Mouse (Mus musculus) hindbrain, embryonic 10.5 days (tissue): ENCODE results near the gene Nhlrc2. TPM values are rescaled to one million over a fixed set of nuclear protein-coding genes. Genes with fewer than 3 reads are reported as not detected.
"Not testable (repeated sequence)": the region's sequence is repeated elsewhere in the genome, so short reads cannot be mapped to it uniquely, and the experiment has no call there.

Experiments
- DNase-seq: peaks from one replicate; pipeline ENCODE4 v3.0.0-alpha.2; 2017; ENCODE audit warnings: low spot score
- H3K27ac ChIP-seq: fragments of 300-500 bp; sonication (generic); 2 replicates; pipeline ENCODE4 v1.5.1; 2016; ENCODE audit warnings: mild to moderate bottlenecking, moderate library complexity
- H3K27me3 ChIP-seq: fragments of 300-500 bp; sonication (generic); 2 replicates; pipeline ENCODE4 v1.6.1; 2016; ENCODE audit warnings: mild to moderate bottlenecking; ENCODE audit not compliant: poor library complexity, insufficient read depth, severe bottlenecking
- H3K36me3 ChIP-seq: fragments of 300-500 bp; sonication (generic); 2 replicates; pipeline ENCODE4 v1.6.1; 2016; ENCODE audit warnings: mild to moderate bottlenecking, moderate library complexity
- H3K4me1 ChIP-seq: fragments of 300-500 bp; sonication (generic); replicated peaks from 2 replicates; pipeline ENCODE4 v1.6.1; 2016; ENCODE audit warnings: mild to moderate bottlenecking
- H3K4me3 ChIP-seq: fragments of 300-500 bp; sonication (generic); 2 replicates; pipeline ENCODE4 v1.5.1; 2016; ENCODE audit warnings: mild to moderate bottlenecking, moderate library complexity
- H3K9me3 ChIP-seq: fragments of 300-500 bp; sonication (generic); 2 replicates; pipeline ENCODE4 v1.6.1; 2016; ENCODE audit warnings: mild to moderate bottlenecking, moderate library complexity
- WGBS: fragments of 180-500 bp; shearing (Covaris S2); methylation state at CpG from one replicate; pipeline ENCODE4 v1.1.7; 2016; 5-methylcytosine and 5-hydroxymethylcytosine counted together
- polyA plus RNA-seq: library from polyadenylated mRNA; unstranded; fragments of >200 nt; fragmentation: Nextera tagmentation; extraction: Ambion mirVana; gene quantifications from 2 replicates; pipeline ENCODE4 v1.2.1, GENCODE M21; 2016

The Nhlrc2 gene
- polyA plus RNA-seq: 13.1 and 14.9 TPM in 2 replicates

- Histone ChIP-seq H3K4me3 (peak within 1 kb of the TSS; percentile 94), H3K27me3 (no peaks in the 10 kb centered on the region), H3K36me3 (peaks cover 45% of the 10 kb centered on the region), H3K4me1 (peaks cover 30% of the 10 kb centered on the region), H3K9me3 (no peaks in the 10 kb centered on the region), H3K27ac (peak within 1 kb of the TSS; percentile 99)
- WGBS: under 1% methylated on average over 69 of the region's 69 CpGs
- peak; percentile 87 for DNase-seq
Observed at GRCm38 (mm10) chr19:56548230-56549032, at the start of gene Nhlrc2. Gene Nhlrc2 (plus strand): TSS chr19:56548261.

- not testable (repeated sequence) for DNase-seq, H3K27me3 ChIP-seq, H3K4me1 ChIP-seq, H3K4me3 ChIP-seq, H3K9me3 ChIP-seq, H3K27ac ChIP-seq, H3K36me3 ChIP-seq
- no CpG with 5 or more reads among the region's 5 CpGs for WGBS
Observed at GRCm38 (mm10) chr19:56503069-56503468, 45.0 kb upstream of the Nhlrc2 start.

- not testable (repeated sequence) for DNase-seq, H3K9me3 ChIP-seq, H3K27ac ChIP-seq, H3K36me3 ChIP-seq, H3K4me3 ChIP-seq, H3K4me1 ChIP-seq, H3K27me3 ChIP-seq
- WGBS: no CpG with 5 or more reads among the region's 5 CpGs
Observed at GRCm38 (mm10) chr19:56503525-56503924, 44.5 kb upstream of the Nhlrc2 start.

- not testable (repeated sequence) for DNase-seq, H3K9me3 ChIP-seq, H3K27me3 ChIP-seq, H3K4me3 ChIP-seq, H3K4me1 ChIP-seq, H3K27ac ChIP-seq, H3K36me3 ChIP-seq
- WGBS: no CpG with 5 or more reads among the region's 4 CpGs
Observed at GRCm38 (mm10) chr19:56511207-56511606, 36.9 kb upstream of the Nhlrc2 start.

- not testable (repeated sequence) for H3K9me3 ChIP-seq, H3K27me3 ChIP-seq, DNase-seq, H3K36me3 ChIP-seq, H3K4me3 ChIP-seq, H3K4me1 ChIP-seq, H3K27ac ChIP-seq
- no CpG with 5 or more reads among the region's 2 CpGs for WGBS
Observed at GRCm38 (mm10) chr19:56513527-56513926, 34.5 kb upstream of the Nhlrc2 start.

GRCm38 (mm10) chr19:56519408-56519807, 28.7 kb upstream of the Nhlrc2 start:
- H3K4me3 ChIP-seq, DNase-seq, H3K27me3 ChIP-seq, H3K36me3 ChIP-seq, H3K4me1 ChIP-seq, H3K9me3 ChIP-seq, H3K27ac ChIP-seq: not testable (repeated sequence)
- no CpG with 5 or more reads among the region's 7 CpGs for WGBS

- H3K27ac ChIP-seq, H3K9me3 ChIP-seq, H3K4me1 ChIP-seq, DNase-seq, H3K27me3 ChIP-seq, H3K4me3 ChIP-seq: not testable (repeated sequence)
- no CpG with 5 or more reads among the region's 11 CpGs for WGBS
- peaks cover 14% of the 10 kb centered on the region for H3K36me3 ChIP-seq
Observed at GRCm38 (mm10) chr19:56530529-56530928, 17.5 kb upstream of the Nhlrc2 start.

GRCm38 (mm10) chr19:56531251-56531650, 16.8 kb upstream of the Nhlrc2 start:
- Histone ChIP-seq H3K27me3 (no peaks in the 10 kb centered on the region), H3K36me3 (peaks cover 21% of the 10 kb centered on the region), H3K9me3 (no peaks in the 10 kb centered on the region), H3K4me3 (no peak overlapping the region), H3K4me1 (no peaks in the 10 kb centered on the region), H3K27ac (no peak overlapping the region)
- DNase-seq: no peak
- WGBS: 94% methylated on average over 12 of the region's 12 CpGs

GRCm38 (mm10) chr19:56533291-56534071, 14.6 kb upstream of the Nhlrc2 start:
- no peak overlapping the region for H3K27ac ChIP-seq
- DNase-seq: no peak
- 91% methylated on average over 14 of the region's 14 CpGs for WGBS
- peaks cover 37% of the 10 kb centered on the region for H3K36me3 ChIP-seq
- no peaks in the 10 kb centered on the region for H3K4me1 ChIP-seq
- no peaks in the 10 kb centered on the region for H3K27me3 ChIP-seq
- H3K4me3 ChIP-seq: no peak overlapping the region
- no peaks in the 10 kb centered on the region for H3K9me3 ChIP-seq

GRCm38 (mm10) chr19:56534337-56534736, 13.7 kb upstream of the Nhlrc2 start:
- H3K9me3 ChIP-seq: no peaks in the 10 kb centered on the region
- no peak overlapping the region for H3K27ac ChIP-seq
- H3K27me3 ChIP-seq: no peaks in the 10 kb centered on the region
- H3K4me1 ChIP-seq: no peaks in the 10 kb centered on the region
- 96% methylated on average over 3 of the region's 3 CpGs for WGBS
- peaks cover 43% of the 10 kb centered on the region for H3K36me3 ChIP-seq
- no peak overlapping the region for H3K4me3 ChIP-seq
- DNase-seq: no peak

- Histone ChIP-seq H3K27me3 (no peaks in the 10 kb centered on the region), H3K36me3 (peaks cover 45% of the 10 kb centered on the region), H3K27ac (no peak overlapping the region), H3K9me3 (no peaks in the 10 kb centered on the region), H3K4me1 (no peaks in the 10 kb centered on the region), H3K4me3 (no peak overlapping the region)
- no peak for DNase-seq
- 81% methylated on average over 9 of the region's 9 CpGs for WGBS
Observed at GRCm38 (mm10) chr19:56535064-56535463, 13.0 kb upstream of the Nhlrc2 start.

- H3K9me3 ChIP-seq: no peaks in the 10 kb centered on the region
- no peak for DNase-seq
- no peaks in the 10 kb centered on the region for H3K4me1 ChIP-seq
- 92% methylated on average over 9 of the region's 9 CpGs for WGBS
- no peak overlapping the region for H3K4me3 ChIP-seq
- peaks cover 52% of the 10 kb centered on the region for H3K36me3 ChIP-seq
- no peak overlapping the region for H3K27ac ChIP-seq
- H3K27me3 ChIP-seq: no peaks in the 10 kb centered on the region
Observed at GRCm38 (mm10) chr19:56535765-56536164, 12.3 kb upstream of the Nhlrc2 start.

- H3K27me3 ChIP-seq: no peaks in the 10 kb centered on the region
- H3K4me3 ChIP-seq: no peak overlapping the region
- peaks cover 11% of the 10 kb centered on the region for H3K4me1 ChIP-seq
- no peak for DNase-seq
- WGBS: 93% methylated on average over 12 of the region's 12 CpGs
- no peaks in the 10 kb centered on the region for H3K9me3 ChIP-seq
- H3K36me3 ChIP-seq: peaks cover 53% of the 10 kb centered on the region
- no peak overlapping the region for H3K27ac ChIP-seq
Observed at GRCm38 (mm10) chr19:56543320-56543719, 4.7 kb upstream of the Nhlrc2 start.
